Mouse (Mus musculus) small intestine, adult 2 months (tissue): ENCODE measurements around the gene Unc13b.

Experiments
- CTCF ChIP-seq: fragments of 200-500 bp; IDR thresholded peaks from 2 replicates; pipeline ENCODE4 v1.5.1; 2012; ENCODE audit warnings: low read depth, mild to moderate bottlenecking, control low read depth, inconsistent platforms, low read length, moderate library complexity, mixed read lengths; ENCODE audit not compliant: insufficient replicate concordance, insufficient read length; ENCODE audit errors: extremely low read depth
- POLR2A ChIP-seq: fragments of 200-500 bp; IDR thresholded peaks from 2 replicates; pipeline ENCODE4 v1.6.1; 2012; ENCODE audit warnings: low read depth, mild to moderate bottlenecking, control low read depth, inconsistent platforms, low read length, moderate library complexity

- TF ChIP-seq CTCF, result no peak
- no peak for TF ChIP-seq POLR2A
Measured at GRCm38 (mm10) chr4:43161124-43161657, 102.4 kb downstream of the Unc13b start.
